Mouse (Mus musculus) MN1 (cell line): ENCODE results near the gene Tceal7.
"Not testable (repeated sequence)": the region's sequence is repeated elsewhere in the genome, so short reads cannot be mapped to it uniquely, and the experiment has no call there.

Experiments used
- DNase-seq: peaks from one replicate; pipeline ENCODE4 v3.0.0-alpha.2; 2016; ENCODE audit warnings: low spot score

The Tceal7 gene

DNA sequence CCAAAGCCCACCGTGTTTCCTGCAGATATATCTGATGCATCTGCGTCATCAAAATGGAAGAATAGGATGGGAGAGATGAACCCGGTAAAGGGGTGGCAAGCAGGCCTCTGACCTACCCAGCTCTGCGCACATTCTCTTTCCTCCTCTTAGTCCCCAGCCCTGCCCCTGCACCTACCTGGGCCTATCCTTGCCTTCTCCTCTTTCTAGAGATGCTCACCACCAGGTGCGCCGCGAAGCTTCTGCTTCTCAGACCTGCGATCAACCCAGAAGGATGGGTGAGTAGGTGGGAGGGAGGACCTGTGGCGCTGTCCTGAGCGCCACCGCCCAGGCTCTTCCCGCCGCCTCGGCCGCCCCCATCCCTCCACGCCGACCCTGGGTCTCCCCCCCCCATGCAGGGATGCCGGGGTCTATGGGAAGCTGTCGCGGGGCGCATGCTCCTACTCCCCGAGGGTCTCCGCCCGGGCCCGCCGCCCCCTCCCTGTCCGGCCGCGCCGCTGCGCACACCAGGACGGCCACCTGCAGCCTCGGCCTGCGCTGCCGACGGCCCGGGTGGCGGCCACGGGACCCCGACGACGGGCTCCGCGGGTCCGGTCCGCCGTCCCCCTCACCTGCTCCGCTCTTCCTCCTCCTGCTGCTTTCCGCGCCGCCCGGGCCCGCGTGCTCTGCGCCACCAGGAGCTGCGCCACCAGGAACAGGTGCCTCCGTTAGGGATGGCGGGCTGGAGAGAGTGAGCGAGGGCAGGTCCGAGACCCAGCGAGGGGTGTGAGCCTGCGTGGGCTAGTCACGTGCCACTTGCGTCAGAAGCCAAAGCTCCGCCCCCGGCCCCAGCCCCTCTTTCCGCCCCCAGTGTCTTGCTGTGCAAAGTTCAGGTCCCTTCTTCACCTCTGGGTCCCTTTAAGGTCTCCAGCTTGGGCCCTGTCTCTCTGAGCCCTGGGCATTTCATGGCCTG lies at the start of gene Tceal7, which contains the start of gene Bex1:
TSS of gene Tceal7 (plus strand) at position 51 of the 949 bp plus-strand sequence.
TSS of gene Bex1 (minus strand) at position 785 of the 949 bp plus-strand sequence.
- not testable (repeated sequence) for DNase-seq

DNA sequence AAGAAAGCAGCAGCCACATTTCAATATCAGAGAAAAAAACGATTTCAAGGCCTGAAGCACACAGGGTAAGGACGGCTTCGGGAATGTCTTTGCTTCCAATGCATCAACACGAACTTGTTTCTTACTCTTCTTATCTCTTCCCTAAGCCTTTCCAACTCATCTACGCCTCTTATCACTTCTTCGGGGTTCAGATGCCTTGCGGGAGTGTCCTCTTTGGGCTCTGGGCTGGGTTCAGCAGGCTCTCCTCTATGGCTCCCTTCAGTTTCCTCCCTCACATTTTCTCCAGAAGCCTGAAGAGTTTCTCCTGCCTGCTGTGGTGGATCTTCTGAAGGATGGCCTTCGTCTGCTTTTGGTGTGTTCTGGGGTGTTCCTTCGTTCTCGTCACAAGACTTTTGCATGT lies 44.0 kb upstream of the Tceal7 start:
- DNase-seq, result no peak

DNA sequence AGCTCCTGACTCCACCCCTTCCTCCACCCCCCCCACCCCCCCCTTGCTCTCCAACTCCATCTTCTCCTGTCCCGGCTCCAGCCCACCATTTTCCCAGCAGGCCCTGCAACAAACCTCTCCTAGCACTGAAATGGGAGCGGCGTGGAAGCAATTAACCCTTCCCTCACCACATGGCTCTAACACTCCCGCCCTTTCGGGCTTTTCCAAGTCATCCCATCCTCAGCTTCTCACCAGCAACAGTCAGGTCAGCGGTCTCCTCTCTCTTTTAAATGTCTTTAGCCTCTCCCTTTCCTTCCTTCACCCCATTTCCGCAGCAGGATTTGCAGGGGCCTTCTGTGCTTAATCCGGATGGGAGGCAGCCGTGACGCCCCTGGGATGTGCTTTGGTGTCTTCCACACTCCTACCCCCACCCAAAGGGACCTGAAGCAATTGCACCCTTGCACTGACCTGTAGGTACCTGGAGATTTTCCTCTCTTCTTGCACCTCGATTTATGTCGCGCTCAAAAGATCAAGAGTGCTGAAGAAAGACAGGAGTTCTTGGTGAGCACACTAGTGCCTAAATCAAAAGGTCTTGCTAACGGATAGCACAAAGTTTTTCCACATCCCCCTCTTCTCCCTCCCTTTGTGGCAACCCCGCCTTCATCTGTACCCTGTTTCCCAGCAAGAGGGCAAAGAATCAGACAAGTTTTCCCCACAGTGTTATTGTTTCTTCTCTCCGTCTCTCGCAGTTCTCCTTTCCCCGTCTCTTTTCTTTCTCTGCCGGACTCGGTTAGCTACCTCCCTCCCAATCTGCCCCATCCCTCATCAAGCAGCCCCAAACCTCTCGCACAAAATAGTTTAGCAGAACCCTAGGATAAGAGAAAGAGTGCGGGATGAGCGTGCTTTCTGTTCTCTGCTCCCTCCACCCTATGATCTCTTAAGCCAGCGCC lies 43.1 kb upstream of the Tceal7 start:
- peak; percentile 28 for DNase-seq

DNA sequence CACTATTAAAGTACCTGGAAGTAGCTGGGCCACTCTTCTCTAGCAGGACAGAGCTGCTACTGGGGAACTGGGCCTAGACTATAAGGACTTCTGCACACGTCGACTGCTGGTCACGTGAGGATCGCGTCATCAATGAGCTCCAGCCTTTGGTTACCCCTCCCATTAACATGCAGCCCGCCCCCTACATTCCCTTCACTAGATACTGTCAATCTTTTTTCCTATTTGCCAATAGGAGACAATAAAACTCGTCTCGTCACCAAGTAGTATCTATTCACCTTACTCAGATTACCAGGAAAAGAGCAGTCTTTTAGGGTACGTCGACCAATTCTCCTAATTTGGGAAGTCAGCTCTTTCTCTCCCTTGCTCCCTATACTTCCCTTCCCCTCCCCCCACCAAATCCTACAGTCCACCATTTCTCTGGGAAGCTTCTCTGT lies 42.4 kb upstream of the Tceal7 start, which contains the start of gene Tceal8:
TSS of gene Tceal8 (minus strand) at position 225 of the 434 bp plus-strand sequence.
- DNase-seq, result peak; percentile 76

DNA sequence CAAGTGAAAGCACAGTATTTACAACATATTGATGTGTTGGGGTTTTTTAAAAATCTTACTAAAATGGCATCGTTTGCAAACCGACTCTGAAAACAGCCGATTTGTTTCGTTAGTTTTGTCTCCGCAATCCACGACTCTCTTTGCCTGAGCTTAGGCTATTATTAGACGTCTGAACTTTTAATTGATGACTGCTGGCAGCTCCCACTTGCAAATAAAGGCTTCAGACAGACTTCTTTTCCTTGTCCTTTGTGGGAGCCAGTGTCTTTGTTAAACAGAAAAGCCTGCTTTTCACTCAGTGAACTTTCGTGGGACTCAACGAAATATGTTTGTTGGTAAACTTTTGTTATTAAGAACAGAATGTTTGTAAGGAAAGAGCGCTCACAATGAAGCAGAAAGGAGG lies 41.8 kb upstream of the Tceal7 start:
- no peak for DNase-seq

DNA sequence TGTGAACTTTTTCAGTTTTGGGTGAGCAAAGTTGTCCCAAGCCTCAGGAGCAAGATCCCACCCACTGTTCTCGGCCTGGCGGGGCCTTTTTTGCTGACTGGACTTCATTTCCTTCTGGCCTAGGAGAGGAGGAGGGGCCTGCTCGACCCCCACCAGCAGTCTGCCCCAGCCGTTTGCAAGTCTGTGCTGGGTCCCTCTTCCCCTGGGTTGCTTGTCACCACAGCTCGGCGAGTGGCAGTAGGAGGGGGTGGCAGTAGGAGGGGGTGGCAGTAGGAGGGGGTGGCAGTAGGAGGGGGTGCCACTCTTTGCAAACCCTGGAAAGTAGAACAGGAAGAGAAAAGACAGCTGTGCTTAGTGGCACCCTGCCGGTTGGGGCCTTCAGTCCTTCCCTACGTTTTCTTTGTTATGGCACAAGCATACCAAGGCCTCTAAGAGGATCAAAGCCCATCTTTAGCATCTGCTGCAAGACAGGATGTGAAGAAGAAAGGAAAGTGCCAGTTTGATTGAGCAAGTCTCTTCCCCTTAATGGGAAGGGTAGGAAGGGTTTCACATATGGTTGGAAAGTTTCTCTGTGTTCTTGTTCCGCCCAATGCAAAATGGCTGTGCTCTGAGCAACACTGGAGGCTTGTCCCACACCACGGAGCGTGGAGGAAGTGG lies 33.6 kb upstream of the Tceal7 start:
- DNase-seq, result no peak

DNA sequence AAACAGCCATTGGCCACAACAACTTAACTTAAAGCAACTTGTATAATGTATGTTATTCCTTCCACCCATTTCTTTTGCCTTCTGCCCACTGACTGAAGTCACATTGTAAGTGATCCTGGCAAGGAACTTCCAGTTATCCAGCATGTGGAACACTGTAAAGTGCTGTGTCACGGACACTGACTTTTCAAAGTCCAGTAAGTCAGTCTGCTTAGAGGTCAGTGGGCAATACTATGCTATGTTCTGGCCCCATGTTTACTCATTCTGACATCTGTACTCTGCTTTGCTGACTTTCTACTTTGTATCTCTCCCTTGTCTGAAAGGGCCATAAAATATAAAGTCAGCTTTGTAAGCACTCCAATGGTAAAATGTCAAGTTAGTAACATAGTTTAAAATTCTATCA lies 31.5 kb upstream of the Tceal7 start:
- DNase-seq, result no peak

DNA sequence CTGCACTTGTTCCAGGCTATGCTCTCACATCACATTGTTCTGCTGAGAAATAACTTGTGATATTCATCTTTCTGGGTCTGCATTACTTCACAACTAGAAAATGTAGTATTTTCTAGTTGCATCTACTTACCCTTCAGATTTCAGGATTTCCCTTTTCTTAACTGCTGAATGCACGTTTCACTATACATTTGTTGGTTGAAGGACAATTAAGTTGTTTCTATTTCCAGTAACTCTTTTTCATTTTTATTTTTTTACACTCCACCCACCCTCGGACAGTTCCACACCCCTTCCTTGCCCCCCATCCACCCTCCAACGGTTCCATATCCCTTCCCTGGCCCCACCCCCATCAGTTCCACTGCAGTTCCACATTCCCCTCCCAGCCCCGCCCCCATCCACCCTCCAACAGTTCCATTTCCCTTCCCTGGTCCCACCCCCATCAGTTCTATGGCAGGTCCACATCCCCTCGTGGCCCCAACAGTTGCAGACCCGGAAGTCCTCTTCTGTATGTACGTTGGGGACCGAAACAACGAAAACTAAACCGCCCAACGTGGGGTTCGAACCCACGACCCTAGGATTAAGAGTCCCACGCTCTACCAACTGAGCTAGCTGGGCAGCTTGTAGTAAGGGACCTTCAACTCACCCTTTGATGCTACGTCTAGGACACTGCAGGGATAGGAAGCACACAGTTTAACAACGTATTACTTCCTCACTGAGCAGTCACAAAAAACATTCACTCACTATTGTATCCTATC lies 19.2 kb upstream of the Tceal7 start:
- no peak for DNase-seq

DNA sequence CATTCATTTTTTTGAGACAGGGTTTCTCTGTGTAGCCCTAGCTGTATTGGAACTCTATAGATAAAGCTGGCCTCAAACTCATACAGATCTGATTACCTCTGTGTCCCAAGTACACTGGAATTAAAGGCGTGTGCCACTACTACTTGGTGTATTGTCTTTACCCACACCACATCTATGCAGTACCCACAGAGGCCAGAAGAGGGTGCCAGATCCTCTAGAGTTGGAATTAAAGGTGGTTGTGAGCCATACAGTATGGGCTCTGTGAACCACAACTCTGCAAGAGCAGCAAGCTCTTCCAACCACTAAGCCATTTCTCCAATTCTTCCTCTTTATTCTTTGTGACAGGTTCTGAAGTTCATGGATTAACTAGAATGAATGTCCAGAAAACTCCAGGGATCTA lies 17.7 kb upstream of the Tceal7 start:
- DNase-seq, result peak; percentile 5

DNA sequence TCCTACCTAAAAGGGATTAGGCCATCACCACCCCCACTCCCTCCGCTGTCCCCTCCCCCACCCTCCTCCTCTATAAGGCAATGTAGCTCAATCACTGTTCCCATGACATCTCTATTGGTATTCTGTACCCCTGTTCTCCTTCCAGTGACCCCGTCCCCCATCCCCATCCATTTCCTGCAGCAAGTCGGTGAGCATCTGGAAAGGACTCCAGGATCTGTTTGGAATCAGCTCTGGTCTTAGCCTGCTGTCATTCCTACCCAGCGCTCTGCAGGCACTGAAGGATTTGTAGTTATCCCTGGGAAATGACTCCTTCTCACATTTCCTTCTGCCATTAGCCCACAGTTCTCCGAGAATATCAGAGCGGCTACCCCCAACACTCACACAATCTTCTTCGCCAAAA lies 11.3 kb upstream of the Tceal7 start:
- no peak for DNase-seq

DNA sequence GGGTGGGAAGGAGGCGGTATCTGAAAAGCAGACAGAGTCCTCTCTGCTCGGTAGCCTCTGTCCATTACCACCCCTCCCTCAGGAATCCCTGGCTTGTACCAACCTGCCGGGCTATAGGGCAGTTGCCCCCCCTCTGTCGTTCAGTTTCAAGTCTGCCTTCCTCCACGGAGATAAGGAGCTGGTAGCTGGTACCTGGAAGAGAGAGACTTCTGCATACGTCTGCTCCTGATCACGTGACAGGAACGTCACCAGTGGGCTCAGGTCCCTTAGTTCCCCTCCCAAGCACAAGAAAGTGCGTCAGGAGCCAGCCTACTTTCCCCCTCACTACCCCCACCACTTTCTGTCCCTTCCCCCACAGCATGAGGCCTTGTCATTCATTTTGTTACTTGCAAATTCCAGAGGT lies 10.9 kb upstream of the Tceal7 start, which contains the start of gene Tceal5:
TSS of gene Tceal5 (minus strand) at position 213 of the 403 bp plus-strand sequence.
- DNase-seq, result no peak

DNA sequence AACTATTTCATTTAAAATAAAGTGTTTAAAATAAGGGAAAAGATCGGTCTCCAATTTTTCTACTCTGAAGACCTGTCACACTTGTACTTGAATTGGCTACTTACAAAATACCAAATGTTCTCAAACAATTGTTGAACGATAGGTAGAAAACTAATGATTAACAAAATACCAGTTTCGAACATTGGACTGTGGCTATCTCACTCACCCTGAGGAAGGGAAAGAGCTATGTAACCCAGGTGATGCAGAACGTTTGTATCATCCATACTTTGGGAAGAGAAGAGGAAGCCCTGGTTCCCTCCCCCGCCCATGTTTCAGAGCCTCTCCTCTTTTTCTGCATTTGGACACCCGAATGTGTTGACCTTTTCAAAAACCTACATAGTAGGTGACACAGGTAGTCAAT lies 10.2 kb upstream of the Tceal7 start:
- no peak for DNase-seq

DNA sequence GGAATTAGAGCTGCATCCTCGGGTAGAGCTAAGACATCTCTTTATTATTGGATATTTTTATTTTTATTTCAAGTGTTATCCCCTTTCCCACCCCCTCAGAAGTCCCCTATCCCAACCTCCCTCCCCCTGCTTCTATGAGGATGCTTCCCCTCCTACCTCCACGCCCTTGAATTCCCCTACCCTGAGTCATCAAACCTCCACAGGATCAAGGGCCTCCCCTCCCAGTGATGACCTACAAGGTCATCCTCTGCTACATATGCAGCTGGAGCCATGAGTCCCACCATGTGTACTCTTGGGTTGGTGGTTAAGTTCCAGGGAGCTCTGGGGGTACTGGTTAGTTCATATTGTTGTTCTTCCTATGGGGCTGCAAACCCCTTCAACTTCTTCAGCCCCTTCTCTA lies 1.2 kb upstream of the Tceal7 start:
- DNase-seq, result no peak

DNA sequence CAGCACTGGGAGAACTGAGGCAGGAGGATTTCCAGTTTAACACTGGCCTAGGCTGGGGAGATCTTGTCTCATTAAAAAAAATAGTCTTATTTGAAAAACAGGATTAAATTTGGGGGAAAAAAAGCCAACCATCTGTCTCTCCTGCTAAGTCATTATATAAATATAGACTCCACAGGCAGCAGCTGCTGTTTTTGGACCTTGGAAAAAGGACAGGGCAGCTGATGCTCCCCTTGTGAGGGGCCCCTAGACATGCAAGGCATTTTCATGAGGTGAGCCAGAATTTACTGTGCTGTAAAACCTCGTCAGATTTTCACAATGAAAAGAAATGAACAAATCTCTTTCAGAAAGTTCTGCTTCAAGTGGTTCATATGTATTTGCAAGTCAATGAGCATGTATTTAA lies 1.7 kb downstream of the Tceal7 start:
- DNase-seq, result no peak

DNA sequence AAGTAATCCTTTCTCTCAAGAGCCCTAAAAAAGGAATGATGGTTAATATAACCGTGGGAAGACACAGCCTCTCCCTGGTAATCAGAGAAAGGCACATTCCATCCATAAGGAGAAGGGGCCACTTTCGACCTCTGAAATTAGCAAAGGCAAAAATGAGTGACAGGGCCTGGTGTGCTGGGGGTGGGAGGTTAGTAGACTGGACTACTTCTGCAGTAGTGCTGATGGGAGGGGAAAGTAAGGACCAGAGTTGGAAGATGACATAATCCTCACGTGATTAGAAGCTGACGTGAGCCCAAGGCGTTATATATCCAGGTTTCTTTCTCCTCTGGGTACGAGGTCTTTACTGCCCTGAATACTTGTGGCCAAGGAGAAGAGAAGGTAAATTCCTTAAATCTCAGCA lies 9.1 kb downstream of the Tceal7 start:
- DNase-seq, result no peak

DNA sequence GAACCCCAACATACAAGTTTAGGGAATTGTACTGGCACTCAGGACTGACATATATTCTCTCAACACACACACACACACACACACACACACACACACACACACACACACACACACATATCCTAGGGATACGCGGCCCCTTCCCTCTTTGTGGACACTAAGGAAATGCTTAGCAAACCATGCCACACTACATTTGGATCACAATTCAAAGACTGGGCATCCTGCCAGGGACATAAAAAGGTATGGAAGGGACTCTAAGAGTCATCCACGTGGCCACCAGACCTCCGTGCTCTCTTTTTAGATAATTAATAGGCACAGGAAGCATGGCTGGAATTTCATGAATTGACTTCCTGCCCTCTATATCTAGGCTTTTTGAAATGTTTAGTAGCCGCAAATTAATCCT lies 13.2 kb downstream of the Tceal7 start:
- peak; percentile 47 for DNase-seq

DNA sequence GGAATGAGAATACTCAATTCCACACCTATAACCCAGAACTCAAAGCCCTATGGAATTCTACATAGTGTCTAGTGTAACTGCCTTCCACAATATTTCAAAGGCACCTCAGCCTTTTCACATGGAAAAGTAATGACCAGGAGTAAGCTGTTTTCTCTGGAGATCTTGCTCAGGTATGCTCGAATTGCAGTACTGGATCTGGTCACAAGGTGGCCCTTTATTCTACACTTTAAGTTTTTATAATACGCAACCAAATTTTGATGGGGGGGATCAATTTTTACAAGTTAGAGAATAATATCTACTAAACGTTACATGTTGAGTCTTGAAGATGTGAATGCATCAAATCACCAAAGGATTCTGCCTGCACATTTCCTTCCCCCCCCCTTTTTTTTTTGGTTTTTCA lies 23.5 kb downstream of the Tceal7 start:
- DNase-seq, result peak; percentile 29

DNA sequence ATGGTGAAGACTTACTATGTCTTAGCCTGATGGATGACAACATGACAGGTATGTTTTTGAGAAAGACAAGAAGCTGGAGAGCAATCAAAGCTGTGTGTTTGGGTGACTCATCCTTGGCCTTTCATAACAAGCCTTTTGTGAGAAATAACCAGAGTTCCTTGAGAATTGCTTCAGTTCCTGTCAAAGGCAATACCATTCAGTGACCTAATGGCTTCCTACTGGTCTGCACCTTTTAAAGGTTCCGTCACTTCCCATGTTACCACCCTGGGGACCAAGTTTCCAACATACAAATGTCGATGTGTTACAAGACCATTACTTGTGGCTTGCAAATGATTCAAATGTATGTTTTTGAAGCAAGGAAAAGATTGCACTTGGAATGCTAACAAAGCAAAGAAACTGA lies 28.6 kb downstream of the Tceal7 start:
- DNase-seq, result no peak

DNA sequence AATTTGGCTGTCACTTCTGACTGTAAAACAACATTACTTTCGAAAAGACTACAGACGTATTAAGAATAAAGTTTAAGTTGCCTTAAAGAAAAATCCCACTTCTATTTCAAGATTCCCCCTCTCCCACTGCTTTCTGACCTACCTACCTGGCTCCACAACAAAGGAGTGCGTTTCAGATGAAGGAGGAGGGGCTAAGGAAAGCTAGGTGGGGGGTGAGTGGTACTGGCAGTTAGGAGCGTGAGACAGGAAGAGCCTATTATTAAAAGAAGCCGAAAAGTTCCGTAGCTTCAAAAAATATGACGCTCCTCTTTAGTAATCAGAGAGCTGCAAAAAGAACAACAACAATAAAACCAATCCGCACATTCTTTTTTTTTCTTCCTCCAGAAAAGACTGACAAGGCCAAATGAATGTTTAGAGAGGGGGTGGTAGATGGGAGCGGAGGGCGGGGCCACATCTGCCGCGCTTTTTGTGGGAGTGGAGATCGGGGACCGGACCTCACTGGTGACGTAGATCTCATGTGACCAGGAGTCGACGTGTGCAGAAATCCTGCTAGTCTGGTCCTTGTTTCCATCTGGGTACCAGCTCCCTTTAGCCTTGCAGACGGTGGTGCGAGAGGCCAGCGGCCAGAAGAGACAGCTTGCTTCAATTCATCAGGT lies 30.1 kb downstream of the Tceal7 start, which contains the start of gene Tceal9:
TSS of gene Tceal9 (plus strand) at position 506 of the 656 bp plus-strand sequence.
- DNase-seq, result peak; percentile 70

DNA sequence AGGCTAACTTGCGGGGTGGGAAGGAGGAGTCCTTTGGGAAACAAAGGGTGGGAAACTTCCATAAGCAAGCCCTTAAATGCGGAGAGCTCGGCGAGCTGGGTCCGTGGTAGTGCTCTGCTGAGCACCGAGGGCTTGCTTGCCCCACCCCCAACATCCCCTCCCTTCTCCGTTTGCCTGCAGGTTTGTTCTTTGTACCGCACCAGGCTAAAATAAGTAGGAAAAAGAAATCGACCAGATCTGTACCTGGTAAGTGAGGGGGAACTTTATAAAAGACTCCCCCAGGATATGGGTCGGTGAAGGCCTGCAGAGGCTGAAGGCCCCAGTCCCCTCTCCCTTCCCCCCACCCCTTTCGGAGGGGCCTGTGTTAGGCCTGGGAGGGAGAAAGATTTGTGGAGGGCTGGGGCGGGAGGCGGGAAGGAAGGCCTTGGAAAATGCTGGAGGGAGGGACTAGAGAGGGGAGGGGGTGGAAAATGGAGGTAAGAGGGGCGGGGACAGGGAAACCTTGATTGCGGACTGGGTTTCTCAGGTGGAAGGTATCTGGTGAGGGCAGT lies 31.0 kb downstream of the Tceal7 start:
- no peak for DNase-seq
